Comparison of ENCODE assay signal across 8 mouse cellular contexts in genomic region chr15:27997391-27997841, GRCm38 (mm10). TPM values are rescaled to one million over a fixed set of nuclear protein-coding genes. Genes with fewer than 3 reads are reported as not detected.
DNase-seq lines count a peak whose midpoint lies in the region; ATAC-seq and TF ChIP-seq lines count a peak whose summit lies in the region.

No protein-coding gene starts in this region.

- H3K9me3 ChIP-seq in forebrain, embryonic 11.5 days (ENCODE audit: control insufficient read depth, low read length): no peaks in the 10 kb centered on the region
- no peaks in the 10 kb centered on the region for H3K9me3 ChIP-seq in midbrain, embryonic 15.5 days

- no peak overlapping the region for H3K4me3 ChIP-seq in forebrain, embryonic 11.5 days (ENCODE audit: low read depth, low read length)
- H3K4me3 ChIP-seq in midbrain, embryonic 15.5 days: no peak overlapping the region
- no peak overlapping the region for H3K4me3 ChIP-seq in thymus, adult 2 months (ENCODE audit: control insufficient read depth, insufficient read depth, low read length)

- ATAC-seq in forebrain, embryonic 11.5 days (replicated peaks; ENCODE audit: low FRiP score): peak; percentile 39; the same call in 1 of the 2 replicates
- peak; percentile 72 for ATAC-seq in midbrain, embryonic 15.5 days (replicated peaks)
- ATAC-seq in erythroid progenitor cell, adult 5-6 weeks (replicated peaks; ENCODE audit: low FRiP score, poor library complexity, severe bottlenecking): no peak

- no peak for TF ChIP-seq POLR2A in thymus, adult 2 months (IDR thresholded peaks at IDR 0.05; ENCODE audit: control insufficient read depth, extremely low read depth, insufficient read depth, low read length, poor library complexity)

- no peak overlapping the region for H3K4me2 ChIP-seq in forebrain, embryonic 11.5 days (ENCODE audit: low read depth, low read length, severe bottlenecking)
- H3K4me2 ChIP-seq in midbrain, embryonic 15.5 days: no peak overlapping the region

- no peak overlapping the region for H3K27ac ChIP-seq in forebrain, embryonic 11.5 days (ENCODE audit: low read depth, low read length)
- no peak overlapping the region for H3K27ac ChIP-seq in midbrain, embryonic 15.5 days
- H3K27ac ChIP-seq in thymus, adult 2 months (ENCODE audit: control insufficient read depth, insufficient read depth, low read length): no peak overlapping the region

- 41% methylated on average over 9 of the region's 9 CpGs for WGBS in forebrain, embryonic 11.5 days
- 21% methylated on average over 9 of the region's 9 CpGs for WGBS in midbrain, embryonic 15.5 days
- WGBS in thymus, adult 2 months: 95% methylated on average over 9 of the region's 9 CpGs

- H3K9ac ChIP-seq in forebrain, embryonic 11.5 days (ENCODE audit: low read length): no peak overlapping the region
- no peak overlapping the region for H3K9ac ChIP-seq in midbrain, embryonic 15.5 days

- peak; percentile 34 for DNase-seq in layer of hippocampus, adult 11-12 months (ENCODE audit: low spot score)
- no peak for DNase-seq in layer of hippocampus, adult 9-10 months (ENCODE audit: low spot score)
- DNase-seq in forebrain, embryonic 11.5 days (ENCODE audit: low spot score): no peak
- DNase-seq in heart, postnatal 36 days: peak; percentile 31 to 49
- DNase-seq in layer of hippocampus, postnatal 14 days (ENCODE audit: low spot score in 2 of 2): peak; percentile 49 to 78
- no peak for DNase-seq in thymus, adult 2 months

- no peaks in the 10 kb centered on the region for H3K27me3 ChIP-seq in forebrain, embryonic 11.5 days (ENCODE audit: control insufficient read depth, insufficient read depth, low read length)
- H3K27me3 ChIP-seq in midbrain, embryonic 15.5 days (replicated peaks): no peaks in the 10 kb centered on the region
- no peaks in the 10 kb centered on the region for H3K27me3 ChIP-seq in thymus, adult 2 months (ENCODE audit: control insufficient read depth, insufficient read depth, low read length)

- no peak for TF ChIP-seq CTCF in thymus, adult 2 months (IDR thresholded peaks at IDR 0.05; ENCODE audit: borderline replicate concordance, control insufficient read depth, extremely low read depth, insufficient read depth, low read length, poor library complexity)

- intact Hi-C loops in heart, postnatal 36 days (cut with DNase I): loop anchor here (2.0 kb wide), 1 partner anchor 27 kb away; the partner anchor contains the start of gene Trio

- peaks cover 36% of the 10 kb centered on the region for H3K4me1 ChIP-seq in forebrain, embryonic 11.5 days (replicated peaks; ENCODE audit: control insufficient read depth, insufficient read depth, low read length)
- peaks cover 75% of the 10 kb centered on the region for H3K4me1 ChIP-seq in midbrain, embryonic 15.5 days
- H3K4me1 ChIP-seq in thymus, adult 2 months (replicated peaks; ENCODE audit: control insufficient read depth, insufficient read depth, low read length): peaks cover 8% of the 10 kb centered on the region

- no peaks in the 10 kb centered on the region for H3K36me3 ChIP-seq in forebrain, embryonic 11.5 days (ENCODE audit: control insufficient read depth, insufficient read depth, low read length)
- no peaks in the 10 kb centered on the region for H3K36me3 ChIP-seq in midbrain, embryonic 15.5 days (replicated peaks)
- no peaks in the 10 kb centered on the region for H3K36me3 ChIP-seq in thymus, adult 2 months (ENCODE audit: control insufficient read depth, insufficient read depth, low read length)

RNA-seq across cellular contexts. Expression of gene Trio, which starts 28.2 kb away (rescaled TPM):
- 41.8 and 42.5 TPM in 2 replicates for polyA plus RNA-seq in forebrain, embryonic 11.5 days (2014; fragmentation: Nextera tagmentation; extraction: Ambion mirVana)
- 10 to 100 TPM; 34.6 to 39.9 TPM for total RNA-seq in heart, postnatal 36 days (2021)
- 100 to 1,000 TPM; 254 to 260 TPM for total RNA-seq in layer of hippocampus, postnatal 14 days (2021)
- 40.4 and 42.9 TPM in 2 replicates for polyA plus RNA-seq in midbrain, embryonic 15.5 days (2015; fragmentation: Nextera tagmentation; extraction: Ambion mirVana)
- 24.9 and 26.6 TPM in 2 replicates for polyA plus RNA-seq in thymus, adult 2 months (2012; rRNA removed)
- total RNA-seq in erythroid progenitor cell, adult 5-6 weeks (2015; ENCODE audit: low replicate concordance): 6.3 and 9.0 TPM in 2 replicates
- total RNA-seq in erythroid progenitor cell, adult 5-6 weeks (2017; ENCODE audit: low replicate concordance): 3.4 and 5.5 TPM in 2 replicates

Comparison
In these comparisons a context has a peak if more than half of its experiments do, and no peak if none do; other contexts are left out.
1. DNase-seq: peak in layer of hippocampus, adult 11-12 months (single experiment), heart, postnatal 36 days (2 of 2) and layer of hippocampus, postnatal 14 days (2 of 2); none in layer of hippocampus, adult 9-10 months (single experiment), forebrain, embryonic 11.5 days (single experiment) and thymus, adult 2 months (single experiment).
2. RNA of gene Trio, which starts 28.2 kb away (total RNA-seq): 254 to 260 TPM in layer of hippocampus, postnatal 14 days; 34.6 to 39.9 TPM in heart, postnatal 36 days and 3.4 to 9.0 TPM in erythroid progenitor cell, adult 5-6 weeks; every median in the first group is over 4 times any median in the second.